Mouse (Mus musculus) midbrain, embryonic 14.5 days (tissue): ENCODE data around the gene Cttnbp2nl. TPM values are rescaled to one million over a fixed set of nuclear protein-coding genes. Genes with fewer than 3 reads are reported as not detected.

Source experiments
- ATAC-seq: fragments of 200-750 bp; cut with Nextera tagmentation; 2 replicates; pipeline ENCODE4 v1.8.0; 2017; ENCODE audit warnings: moderate number of reproducible peaks, moderate library complexity; ENCODE audit not compliant: low FRiP score, low TSS enrichment
- DNase-seq: peaks from one replicate; pipeline ENCODE4 v3.0.0-alpha.2; 2015
- H3K27ac ChIP-seq: fragments of 300-500 bp; sonication (generic); replicated peaks from 2 replicates; pipeline ENCODE4 v1.5.1; 2014; ENCODE audit warnings: mild to moderate bottlenecking, low read depth, low read length, moderate library complexity
- H3K27me3 ChIP-seq: fragments of 300-500 bp; sonication (generic); 2 replicates; pipeline ENCODE4 v1.6.1; 2014; ENCODE audit warnings: low read length, control low read depth, mixed read lengths; ENCODE audit not compliant: control insufficient read depth, insufficient read depth
- H3K36me3 ChIP-seq: fragments of 300-500 bp; sonication (generic); 2 replicates; pipeline ENCODE4 v1.6.1; 2014; ENCODE audit warnings: low read length, control low read depth; ENCODE audit not compliant: control insufficient read depth, insufficient read depth
- H3K4me1 ChIP-seq: fragments of 300-500 bp; sonication (generic); 2 replicates; pipeline ENCODE4 v1.6.1; 2014; ENCODE audit warnings: mild to moderate bottlenecking, antibody characterized with exemption, low read length, control low read depth; ENCODE audit not compliant: control insufficient read depth, insufficient read depth
- H3K4me2 ChIP-seq: fragments of 300-500 bp; sonication (generic); 2 replicates; pipeline ENCODE4 v1.6.1; 2014; ENCODE audit warnings: mild to moderate bottlenecking, low read length, moderate library complexity
- H3K4me3 ChIP-seq: fragments of 300-500 bp; sonication (generic); replicated peaks from 2 replicates; pipeline ENCODE4 v1.5.1; 2014; ENCODE audit warnings: low read depth, low read length
- H3K9ac ChIP-seq: fragments of 300-500 bp; sonication (generic); replicated peaks from 2 replicates; pipeline ENCODE4 v1.6.1; 2014; ENCODE audit warnings: mild to moderate bottlenecking, low read length, moderate library complexity
- H3K9me3 ChIP-seq: fragments of 300-500 bp; sonication (generic); 2 replicates; pipeline ENCODE4 v1.6.1; 2016; ENCODE audit warnings: low read length, control low read depth, mixed read lengths; ENCODE audit not compliant: control insufficient read depth
- WGBS: fragments of 180-500 bp; shearing (Covaris S2); extraction: QIAGEN DNeasy Blood & Tissue Kit; methylation state at CpG from one replicate; pipeline ENCODE4 v1.1.7; 2014; 5-methylcytosine and 5-hydroxymethylcytosine counted together
- polyA plus RNA-seq: library from polyadenylated mRNA; unstranded; fragments of >200 nt; fragmentation: Nextera tagmentation; extraction: Ambion mirVana; gene quantifications from 2 replicates; pipeline ENCODE4 v1.2.1, GENCODE M21; 2014

Gene Cttnbp2nl
- polyA plus RNA-seq, 1 experiment from 2014 or later: 59.7 TPM

DNA sequence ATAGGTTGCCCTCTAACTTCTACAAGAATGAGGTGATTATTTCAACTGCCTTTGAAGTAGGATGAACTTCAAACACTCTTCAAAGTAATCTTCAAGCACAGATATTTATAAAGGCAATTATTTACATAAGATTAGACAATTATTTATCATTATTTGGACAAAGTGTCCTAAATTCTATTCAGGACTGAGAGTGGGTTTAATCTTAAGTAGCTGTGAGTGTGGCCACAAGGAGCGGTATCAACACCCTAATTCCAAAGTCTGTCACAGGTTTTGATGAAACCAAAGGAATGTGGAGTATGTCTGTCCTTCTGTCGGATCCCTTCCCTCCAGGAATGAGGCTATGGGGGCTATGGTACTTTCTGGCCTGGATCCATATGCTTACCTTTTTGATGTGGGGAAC is 38.0 kb downstream of the Cttnbp2nl start:
- Histone ChIP-seq H3K36me3 (peaks cover 36% of the 10 kb centered on the region), H3K27ac (no peak overlapping the region), H3K9ac (no peak overlapping the region), H3K4me2 (no peak overlapping the region), H3K27me3 (no peaks in the 10 kb centered on the region), H3K4me3 (no peak overlapping the region), H3K9me3 (no peaks in the 10 kb centered on the region), H3K4me1 (no peaks in the 10 kb centered on the region)
- 90% methylated on average over 2 of the region's 2 CpGs for WGBS
- DNase-seq (no peak), ATAC-seq (no peak)

DNA sequence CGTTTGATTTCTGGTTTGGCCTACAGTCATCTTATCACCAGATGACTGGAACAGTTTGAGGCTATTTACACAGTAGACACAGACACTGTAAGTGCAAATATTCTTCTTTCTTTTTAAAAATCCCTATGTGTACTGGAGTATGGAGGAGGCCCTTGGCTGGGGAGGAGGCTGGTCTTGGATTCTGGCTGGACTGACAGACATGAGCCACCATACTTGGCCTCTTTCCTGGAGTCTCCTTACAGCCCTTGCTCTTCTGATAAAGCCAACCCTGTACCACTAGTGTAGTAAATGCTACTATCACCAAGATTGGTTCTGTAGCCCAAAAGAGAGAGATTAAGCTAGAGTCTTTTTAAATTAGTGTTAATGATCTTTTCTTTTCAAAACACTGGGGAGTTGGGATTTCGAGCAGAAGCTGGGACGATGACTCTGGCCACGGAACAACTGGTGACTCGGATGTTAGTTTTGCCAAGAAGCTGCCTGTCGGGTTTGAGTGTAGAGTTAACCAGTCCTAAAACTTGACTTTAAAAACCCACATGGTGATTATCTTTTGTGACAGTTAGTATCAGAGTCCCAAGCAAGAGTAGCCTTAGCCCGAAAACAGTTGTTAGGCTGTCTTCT is 40.1 kb downstream of the Cttnbp2nl start:
- no peak overlapping the region for H3K9ac ChIP-seq
- DNase-seq: no peak
- H3K4me2 ChIP-seq: no peak overlapping the region
- H3K4me3 ChIP-seq: no peak overlapping the region
- no peaks in the 10 kb centered on the region for H3K9me3 ChIP-seq
- no peak overlapping the region for H3K27ac ChIP-seq
- 91% methylated on average over 7 of the region's 7 CpGs for WGBS
- ATAC-seq: no peak
- no peaks in the 10 kb centered on the region for H3K27me3 ChIP-seq
- H3K4me1 ChIP-seq: no peaks in the 10 kb centered on the region
- H3K36me3 ChIP-seq: peaks cover 49% of the 10 kb centered on the region

DNA sequence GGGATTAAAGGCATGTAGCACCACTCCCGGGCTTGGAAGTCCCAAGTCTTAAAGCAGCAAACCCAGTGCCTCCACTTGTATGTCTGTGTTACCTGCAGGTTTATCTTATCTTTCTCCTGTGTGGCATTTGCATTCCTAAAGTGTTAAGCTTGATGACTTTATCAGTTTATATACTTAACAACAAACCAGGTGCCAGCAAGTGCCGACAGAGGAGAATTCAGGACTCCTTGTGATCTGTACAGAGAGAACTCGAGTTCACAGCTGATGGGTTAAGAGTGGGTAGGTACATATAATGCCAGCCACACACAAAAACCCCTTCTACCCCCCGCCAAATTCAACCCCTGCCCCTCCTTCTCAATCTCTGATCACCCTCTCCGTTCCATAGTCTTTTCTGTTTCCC is 41.1 kb downstream of the Cttnbp2nl start:
- no peak for DNase-seq
- Histone ChIP-seq H3K4me2 (no peak overlapping the region), H3K9ac (no peak overlapping the region), H3K27me3 (no peaks in the 10 kb centered on the region), H3K4me3 (no peak overlapping the region), H3K4me1 (no peaks in the 10 kb centered on the region), H3K27ac (no peak overlapping the region), H3K9me3 (no peaks in the 10 kb centered on the region), H3K36me3 (peaks cover 58% of the 10 kb centered on the region)
- WGBS: 91% methylated on average over 5 of the region's 5 CpGs
- ATAC-seq: no peak

DNA sequence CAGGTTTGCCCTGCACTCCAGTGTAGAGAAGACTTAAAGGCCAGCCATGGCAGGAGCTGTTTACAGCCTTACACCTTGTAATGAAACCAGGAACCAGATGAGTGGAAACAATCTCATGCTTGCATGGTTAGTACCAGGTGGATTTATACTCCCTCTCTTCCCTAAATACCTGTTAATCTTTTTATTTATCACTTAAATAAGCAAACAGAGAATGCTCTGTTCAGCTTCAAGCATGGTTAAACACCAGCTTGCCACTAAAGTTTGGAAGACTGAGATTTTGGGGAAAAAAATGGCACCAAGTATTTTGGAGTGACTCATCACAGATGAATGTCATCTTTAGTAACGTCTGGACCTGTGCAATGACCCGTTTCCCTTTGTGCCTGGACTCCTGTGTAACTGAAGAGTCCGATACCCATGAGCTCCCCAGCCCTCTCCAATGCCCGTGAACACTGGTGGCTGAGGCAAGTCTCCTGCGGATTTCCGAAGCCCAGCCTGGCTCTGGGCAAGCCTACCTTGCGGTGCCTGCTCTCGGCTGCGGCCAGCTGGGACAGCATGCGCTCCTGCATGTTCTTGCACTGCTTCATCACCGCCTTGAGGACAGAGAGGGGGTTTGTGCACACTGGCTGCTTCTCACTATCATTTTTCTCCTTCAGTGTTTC is 42.1 kb downstream of the Cttnbp2nl start:
- Histone ChIP-seq H3K9me3 (no peaks in the 10 kb centered on the region), H3K9ac (no peak overlapping the region), H3K4me3 (no peak overlapping the region), H3K4me2 (no peak overlapping the region), H3K4me1 (no peaks in the 10 kb centered on the region), H3K27me3 (no peaks in the 10 kb centered on the region), H3K36me3 (peaks cover 65% of the 10 kb centered on the region), H3K27ac (no peak overlapping the region)
- DNase-seq (no peak), ATAC-seq (no peak)
- WGBS: 90% methylated on average over 11 of the region's 11 CpGs

DNA sequence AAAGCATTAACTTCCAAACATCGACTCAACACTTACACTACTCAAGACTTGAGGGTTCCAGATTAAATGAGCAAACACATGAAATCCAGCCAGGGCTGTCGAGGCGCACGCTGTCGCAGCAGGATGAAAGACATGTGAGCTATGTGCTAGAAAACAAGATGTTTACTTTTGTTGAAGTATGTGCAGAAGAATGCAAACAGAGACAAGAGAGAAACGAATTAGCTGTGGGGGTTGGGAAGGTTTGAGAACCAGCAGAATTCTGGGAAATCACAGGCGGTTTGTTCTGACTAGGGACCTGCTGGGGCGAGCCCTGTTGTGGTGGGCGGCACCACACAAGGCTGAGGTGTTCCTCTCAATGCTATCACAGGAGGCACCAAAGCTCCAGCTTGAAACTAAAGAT is 44.9 kb downstream of the Cttnbp2nl start:
- DNase-seq (no peak), ATAC-seq (no peak)
- Histone ChIP-seq H3K4me2 (no peak overlapping the region), H3K4me3 (no peak overlapping the region), H3K9ac (no peak overlapping the region), H3K27me3 (no peaks in the 10 kb centered on the region), H3K4me1 (peaks cover 13% of the 10 kb centered on the region), H3K36me3 (peaks cover 90% of the 10 kb centered on the region), H3K9me3 (no peaks in the 10 kb centered on the region), H3K27ac (no peak overlapping the region)
- WGBS: 86% methylated on average over 9 of the region's 9 CpGs

DNA sequence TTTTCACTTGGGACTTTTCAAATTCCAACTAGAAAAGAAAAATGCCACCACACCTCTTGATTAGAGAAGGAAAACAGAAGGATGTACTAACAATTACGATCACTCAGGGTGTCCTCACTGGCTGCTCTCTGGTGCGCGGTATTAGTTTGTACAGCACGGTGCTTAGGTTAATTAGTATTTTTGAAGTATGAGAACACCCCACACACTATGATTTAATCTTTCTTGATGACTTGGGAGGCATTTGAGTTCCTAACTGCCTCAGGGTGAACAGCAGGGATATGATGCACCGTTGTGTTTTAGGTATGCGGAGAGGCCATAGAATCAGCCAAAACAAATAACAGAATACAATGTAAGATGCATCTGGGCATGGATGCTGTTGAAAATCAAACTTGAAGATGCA is 46.8 kb downstream of the Cttnbp2nl start:
- peaks cover 93% of the 10 kb centered on the region for H3K36me3 ChIP-seq
- no peak overlapping the region for H3K27ac ChIP-seq
- H3K9ac ChIP-seq: no peak overlapping the region
- no peaks in the 10 kb centered on the region for H3K27me3 ChIP-seq
- 91% methylated on average over 6 of the region's 6 CpGs for WGBS
- no peak overlapping the region for H3K4me2 ChIP-seq
- no peaks in the 10 kb centered on the region for H3K9me3 ChIP-seq
- no peak for ATAC-seq
- no peak overlapping the region for H3K4me3 ChIP-seq
- H3K4me1 ChIP-seq: peaks cover 13% of the 10 kb centered on the region
- DNase-seq: no peak

DNA sequence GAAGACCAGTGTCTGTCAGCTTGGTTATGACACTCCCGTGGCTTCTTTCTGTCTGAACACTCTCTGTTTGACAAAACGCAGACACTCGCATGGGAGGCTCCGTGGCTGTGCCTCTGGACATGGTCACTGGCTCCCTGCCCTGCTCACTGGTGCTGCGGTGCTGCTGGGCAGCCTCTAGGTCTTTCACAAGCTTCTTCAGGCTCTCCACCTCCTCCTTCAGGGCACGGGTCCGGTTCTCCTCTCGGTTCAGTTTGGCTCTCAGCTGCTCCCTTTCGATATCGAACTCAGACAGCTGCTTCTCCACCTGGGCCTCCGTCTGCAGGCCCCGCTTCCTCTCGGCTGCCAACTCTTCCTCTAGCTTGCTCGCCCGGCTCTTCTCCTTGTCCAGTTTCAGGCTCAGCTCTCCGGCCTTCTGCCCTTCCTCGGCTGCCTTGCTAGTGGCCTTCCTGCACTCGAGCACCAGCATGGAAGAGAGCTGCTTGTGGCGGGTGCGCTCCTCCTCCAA is 47.3 kb downstream of the Cttnbp2nl start:
- peaks cover 13% of the 10 kb centered on the region for H3K4me1 ChIP-seq
- no peak overlapping the region for H3K9ac ChIP-seq
- no peak overlapping the region for H3K27ac ChIP-seq
- ATAC-seq (no peak), DNase-seq (no peak)
- no peaks in the 10 kb centered on the region for H3K27me3 ChIP-seq
- no peak overlapping the region for H3K4me2 ChIP-seq
- 90% methylated on average over 20 of the region's 20 CpGs for WGBS
- no peak overlapping the region for H3K4me3 ChIP-seq
- H3K9me3 ChIP-seq: no peaks in the 10 kb centered on the region
- H3K36me3 ChIP-seq: peaks cover 90% of the 10 kb centered on the region

DNA sequence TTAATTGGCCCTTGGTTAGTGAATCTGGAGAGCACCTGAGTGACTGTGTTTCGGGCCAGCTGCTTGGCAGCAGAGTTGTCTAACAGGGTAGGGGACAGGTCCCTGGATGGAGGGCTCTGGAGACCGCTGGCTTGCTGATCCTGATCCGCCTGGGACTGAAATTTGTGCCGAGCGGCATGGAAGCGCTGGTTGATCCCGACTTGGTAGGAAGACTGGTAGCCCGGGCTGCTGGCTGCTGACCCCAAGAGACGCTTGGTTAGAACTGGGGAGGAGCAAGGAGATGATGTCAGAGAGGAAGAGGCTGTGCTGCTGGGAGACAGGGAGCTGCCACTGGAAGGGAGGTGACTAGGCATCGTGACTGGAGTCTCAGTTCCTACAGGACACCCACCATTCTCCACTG is 47.9 kb downstream of the Cttnbp2nl start:
- Histone ChIP-seq H3K27me3 (no peaks in the 10 kb centered on the region), H3K4me1 (peaks cover 13% of the 10 kb centered on the region), H3K9ac (no peak overlapping the region), H3K27ac (peak overlapping the region; percentile 55; the same call in 1 of the 2 replicates), H3K9me3 (no peaks in the 10 kb centered on the region), H3K36me3 (peaks cover 84% of the 10 kb centered on the region), H3K4me3 (no peak overlapping the region), H3K4me2 (no peak overlapping the region)
- no peak for DNase-seq
- ATAC-seq: no peak
- 88% methylated on average over 10 of the region's 10 CpGs for WGBS

DNA sequence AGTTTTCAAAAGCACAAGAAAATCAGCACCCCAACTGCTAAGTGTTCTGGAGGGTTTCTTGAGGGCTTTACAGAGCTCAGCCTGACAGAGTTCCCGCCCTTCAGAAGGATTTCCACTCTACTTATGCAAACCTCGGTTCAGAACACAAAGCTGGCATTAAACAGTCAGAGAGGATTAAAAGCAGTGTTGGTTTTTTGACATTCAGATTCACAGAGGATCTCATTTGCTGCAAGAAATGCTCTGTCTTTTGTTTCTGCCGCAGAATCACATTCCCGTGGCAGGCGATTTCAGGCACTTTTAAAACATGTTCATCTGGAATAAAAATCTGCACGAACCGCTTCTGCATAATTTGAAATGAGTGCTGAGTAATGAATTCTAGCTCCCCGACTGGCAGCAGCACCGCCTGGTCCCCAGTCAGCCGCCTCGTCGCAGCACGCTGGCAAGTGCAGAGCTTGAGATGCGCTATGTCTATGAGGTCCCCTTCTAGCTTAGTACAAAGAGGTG is 48.9 kb downstream of the Cttnbp2nl start:
- no peaks in the 10 kb centered on the region for H3K27me3 ChIP-seq
- H3K36me3 ChIP-seq: peaks cover 74% of the 10 kb centered on the region
- WGBS: 10% methylated on average over 14 of the region's 14 CpGs
- no peak overlapping the region for H3K9ac ChIP-seq
- DNase-seq (peak; percentile 68), ATAC-seq (no peak; the same call in 1 of the 2 replicates)
- H3K9me3 ChIP-seq: no peaks in the 10 kb centered on the region
- H3K4me1 ChIP-seq: peaks cover 13% of the 10 kb centered on the region
- H3K27ac ChIP-seq: peak overlapping the region; percentile 55; the same call in 1 of the 2 replicates
- H3K4me2 ChIP-seq: no peak overlapping the region
- H3K4me3 ChIP-seq: no peak overlapping the region
